10 mouse cellular contexts compared by ENCODE assay signal in genomic region chr5:73686149-73686548, GRCm38 (mm10). TPM values are rescaled to one million over a fixed set of nuclear protein-coding genes. Genes with fewer than 3 reads are reported as not detected.
DNase-seq lines count a peak whose midpoint lies in the region; TF ChIP-seq lines count a peak whose summit lies in the region.
"Had no signal": no experiment of that assay in that cellular context is flagged by ENCODE, and none has a peak within 500 bp of the region (broad histone marks: within the 10 kb centered on the region; RNA-seq: fewer than 3 reads in every experiment).

No protein-coding gene starts in this region.

- TF ChIP-seq CTCF in layer of hippocampus, adult 2 months (conservative IDR thresholded peaks at IDR 0.05): peak; percentile 84

- no peak overlapping the region for H3K4me3 ChIP-seq in layer of hippocampus, adult 2 months
- H3K4me3 ChIP-seq: limb, embryonic 15.5 days had no signal

- DNase-seq in adrenal gland, postnatal 36 days: peak; percentile 20 to 50
- DNase-seq in adrenal gland, postnatal 4 days (ENCODE audit: low spot score in 2 of 2): no peak
- DNase-seq in layer of hippocampus, adult 2 months (ENCODE audit: low spot score in 2 of 2): peak in 1 of 2 experiments; percentile 28
- no peak for DNase-seq in layer of hippocampus, adult 9-10 months (ENCODE audit: low spot score)
- peak; percentile 73 for DNase-seq in embryo, embryonic 10.5 days (ENCODE audit: low spot score)
- peak; percentile 53 for DNase-seq in lung, postnatal 14 days
- no peak for DNase-seq in ovary, postnatal 10 days (ENCODE audit: low spot score)
- DNase-seq in cerebellum, adult 11 months: no peak
- DNase-seq: right cerebral cortex, adult 18-20 months had no signal

- no peak overlapping the region for H3K27ac ChIP-seq in layer of hippocampus, adult 2 months
- H3K27ac ChIP-seq: limb, embryonic 15.5 days had no signal

RNA-seq across cellular contexts. Expression of gene Spata18, which starts 35.0 kb away (rescaled TPM):
- under 1 TPM in 1 of 2 experiments, not detected in 1; 0.16 TPM for total RNA-seq in adrenal gland, postnatal 36 days (2021)
- total RNA-seq in adrenal gland, postnatal 4 days (2021): under 1 TPM; 0.25 to 0.28 TPM
- total RNA-seq in layer of hippocampus, adult 2 months (2021): 1 to 10 TPM in 1 of 2 experiments, under 1 TPM in 1; 0.79 to 1.0 TPM

RNA-seq across cellular contexts. Expression of gene Sgcb, which starts 38.6 kb away (rescaled TPM):
- total RNA-seq in adrenal gland, postnatal 36 days (2021): 10 to 100 TPM; 23.2 to 25.7 TPM
- 10 to 100 TPM; 26.8 to 29.7 TPM for total RNA-seq in adrenal gland, postnatal 4 days (2021)
- total RNA-seq in layer of hippocampus, adult 2 months (2021): 10 to 100 TPM; 48.7 to 50.2 TPM

RNA-seq across cellular contexts. Expression of gene Lrrc66, which starts 53.8 kb away (rescaled TPM):
- total RNA-seq in adrenal gland, postnatal 36 days (2021): not detected
- total RNA-seq in adrenal gland, postnatal 4 days (2021): under 1 TPM in 1 of 2 experiments, not detected in 1; 0.53 TPM
- not detected for total RNA-seq in layer of hippocampus, adult 2 months (2021)

Comparison
In these comparisons a context has a peak if more than half of its experiments do, and no peak if none do; other contexts are left out.
1. DNase-seq: peak in adrenal gland, postnatal 36 days (2 of 2), embryo, embryonic 10.5 days (single experiment) and lung, postnatal 14 days (single experiment); none in adrenal gland, postnatal 4 days (0 of 2), layer of hippocampus, adult 9-10 months (single experiment), ovary, postnatal 10 days (single experiment) and cerebellum, adult 11 months (single experiment).